Mouse (Mus musculus) limb, embryonic 10.5 days (tissue): Measurements from ENCODE around the gene Pcdh9. TPM values are rescaled to one million over a fixed set of nuclear protein-coding genes. Genes with fewer than 3 reads are reported as not detected.

Source experiments
- DNase-seq: peaks from one replicate; pipeline ENCODE4 v3.0.0-alpha.2; 2017; ENCODE audit warnings: low spot score
- H3K27ac ChIP-seq: fragments of 300-500 bp; sonication (generic); 2 replicates; pipeline ENCODE4 v1.5.1; 2016; ENCODE audit warnings: mild to moderate bottlenecking
- H3K27me3 ChIP-seq: fragments of 300-500 bp; sonication (generic); 2 replicates; pipeline ENCODE4 v1.6.1; 2016; ENCODE audit warnings: low read depth, mild to moderate bottlenecking; ENCODE audit not compliant: poor library complexity, severe bottlenecking
- H3K36me3 ChIP-seq: fragments of 300-500 bp; sonication (generic); 2 replicates; pipeline ENCODE4 v1.6.1; 2016; ENCODE audit warnings: mild to moderate bottlenecking, moderate library complexity
- H3K4me1 ChIP-seq: fragments of 300-500 bp; sonication (generic); 2 replicates; pipeline ENCODE4 v1.6.1; 2016
- H3K4me3 ChIP-seq: fragments of 300-500 bp; sonication (generic); 2 replicates; pipeline ENCODE4 v1.5.1; 2016; ENCODE audit warnings: mild to moderate bottlenecking, moderate library complexity
- H3K9me3 ChIP-seq: fragments of 300-500 bp; sonication (generic); replicated peaks from 2 replicates; pipeline ENCODE4 v1.6.1; 2016; ENCODE audit warnings: mild to moderate bottlenecking
- whole genome bisulfite sequencing: fragments of 180-500 bp; shearing (Covaris S2); methylation state at CpG from one replicate; pipeline ENCODE4 v1.1.7; 2016; 5-methylcytosine and 5-hydroxymethylcytosine counted together
- polyA plus RNA-seq: library from polyadenylated mRNA; unstranded; fragments of >200 nt; fragmentation: Nextera tagmentation; extraction: Ambion mirVana; gene quantifications from 2 replicates; pipeline ENCODE4 v1.2.1, GENCODE M21; 2016

The Pcdh9 gene
- polyA plus RNA-seq, 1 experiment from 2014 or later, result 13.3 TPM

DNA sequence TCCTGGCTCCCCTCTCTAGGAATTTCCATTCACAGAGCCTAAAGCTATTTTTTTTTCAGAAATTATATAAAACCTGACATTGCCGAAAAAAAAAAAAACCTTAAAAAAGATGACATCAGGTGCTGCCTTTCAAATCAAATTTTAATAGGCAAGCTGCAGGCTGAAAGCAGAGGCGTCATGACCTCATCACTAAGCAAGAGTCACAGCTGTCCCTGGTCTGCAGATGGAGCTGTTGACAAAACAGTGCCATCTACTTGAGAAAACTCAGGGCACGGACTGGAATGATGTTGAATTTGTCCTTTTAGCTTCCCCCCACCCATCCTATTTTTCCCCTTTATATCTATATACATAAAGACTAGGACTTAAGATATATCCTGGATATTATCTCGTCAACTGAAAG lies 509.3 kb downstream of the Pcdh9 start:
- DNase-seq, result no peak
- 53% methylated on average over 4 of the region's 4 CpGs for WGBS
- H3K27ac ChIP-seq, result no peak overlapping the region

DNA sequence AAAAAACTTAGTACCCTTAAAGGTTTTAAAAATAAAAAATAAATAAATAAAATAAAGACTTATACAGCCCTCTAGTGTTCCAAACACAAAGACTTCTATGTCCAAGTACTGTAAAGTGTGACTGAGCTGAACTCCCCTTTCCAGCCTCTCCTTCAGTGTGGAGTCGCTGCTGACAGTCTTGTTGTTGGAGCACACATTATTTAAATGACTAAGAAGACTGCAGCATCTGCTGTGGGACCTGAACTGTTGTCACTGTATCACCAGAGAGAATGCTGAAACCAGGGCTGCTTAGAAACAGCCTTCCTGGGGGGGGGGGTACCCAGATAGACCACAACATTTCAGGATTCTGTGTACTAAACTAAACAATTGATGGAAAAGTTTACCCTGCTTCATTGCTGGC lies 509.7 kb downstream of the Pcdh9 start:
- Histone ChIP-seq H3K27ac (no peak overlapping the region), H3K36me3 (no peaks in the 10 kb centered on the region), H3K9me3 (no peaks in the 10 kb centered on the region), H3K27me3 (no peaks in the 10 kb centered on the region), H3K4me1 (no peaks in the 10 kb centered on the region), H3K4me3 (no peak overlapping the region)
- 62% methylated on average over 1 of the region's 1 CpGs for WGBS
- DNase-seq, result no peak

More for the DNA sequence above, 509.3 kb downstream of the Pcdh9 start:
- H3K4me1 ChIP-seq, result no peaks in the 10 kb centered on the region
- no peak overlapping the region for H3K4me3 ChIP-seq
- no peaks in the 10 kb centered on the region for H3K9me3 ChIP-seq
- no peaks in the 10 kb centered on the region for H3K36me3 ChIP-seq
- H3K27me3 ChIP-seq, result no peaks in the 10 kb centered on the region

DNA sequence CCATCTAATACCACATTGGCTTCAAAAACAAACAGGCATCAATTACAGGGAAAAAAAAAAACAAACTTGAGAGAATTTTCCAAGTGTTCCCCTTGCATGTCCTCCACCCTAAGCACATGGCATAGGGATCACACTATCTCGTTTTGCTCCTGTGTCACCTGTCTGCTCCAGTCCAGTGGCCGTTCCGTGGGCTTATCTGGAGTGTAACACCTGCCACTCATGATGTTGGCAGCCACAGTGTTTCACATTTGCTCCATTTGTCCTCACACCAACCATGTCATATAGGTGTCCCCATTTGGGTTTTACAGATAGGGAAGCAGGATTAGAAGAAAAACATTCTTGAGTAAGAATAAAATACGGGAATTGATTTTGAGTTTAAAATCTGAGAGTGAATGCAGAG lies 514.3 kb downstream of the Pcdh9 start:
- H3K4me3 ChIP-seq, result no peak overlapping the region
- no peaks in the 10 kb centered on the region for H3K36me3 ChIP-seq
- no peaks in the 10 kb centered on the region for H3K4me1 ChIP-seq
- H3K27ac ChIP-seq, result no peak overlapping the region
- no peak for DNase-seq
- no peaks in the 10 kb centered on the region for H3K27me3 ChIP-seq
- no peaks in the 10 kb centered on the region for H3K9me3 ChIP-seq
- 79% methylated on average over 4 of the region's 4 CpGs for WGBS

DNA sequence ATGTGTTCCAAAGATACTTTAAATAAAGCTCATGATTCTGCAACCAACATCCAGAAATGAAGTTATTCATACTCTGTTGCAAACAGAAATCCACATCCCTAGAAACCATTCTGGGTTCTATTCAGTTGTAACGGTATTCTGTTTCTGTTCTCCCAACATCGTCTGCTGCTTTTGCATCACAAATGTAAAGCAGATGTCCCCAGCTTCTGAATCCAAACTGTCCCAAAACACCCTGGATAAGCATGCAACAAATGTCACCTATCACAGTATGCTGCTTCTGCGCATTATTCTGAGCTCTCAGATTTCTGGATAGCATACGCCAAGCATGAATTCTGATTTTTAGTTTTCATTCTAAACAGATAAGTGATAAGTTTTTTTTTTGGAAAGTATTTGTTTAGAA lies 516.3 kb downstream of the Pcdh9 start:
- 67% methylated on average over 4 of the region's 4 CpGs for WGBS
- no peak for DNase-seq
- Histone ChIP-seq H3K27ac (no peak overlapping the region), H3K27me3 (no peaks in the 10 kb centered on the region), H3K4me3 (no peak overlapping the region), H3K36me3 (no peaks in the 10 kb centered on the region), H3K9me3 (no peaks in the 10 kb centered on the region), H3K4me1 (no peaks in the 10 kb centered on the region)

DNA sequence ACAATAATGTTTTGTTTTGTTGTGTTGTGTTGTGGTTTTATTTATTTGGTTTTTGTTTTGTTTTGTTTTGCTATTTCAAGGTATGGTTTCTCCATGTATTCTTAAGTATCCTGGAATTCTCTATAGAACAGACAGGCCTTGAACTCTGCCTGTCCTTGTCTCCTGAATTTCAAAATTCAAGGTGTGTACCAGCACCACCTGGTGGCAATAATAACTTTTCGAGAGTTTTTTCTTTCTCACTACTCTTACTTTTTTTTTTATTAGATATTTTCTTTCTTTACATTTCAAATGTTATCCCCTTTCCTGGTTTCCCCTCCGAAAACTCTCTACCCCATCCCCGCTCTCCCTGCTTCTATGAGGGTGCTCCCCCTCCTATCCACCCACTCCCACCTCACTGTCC lies 536.3 kb downstream of the Pcdh9 start:
- no peaks in the 10 kb centered on the region for H3K36me3 ChIP-seq
- no peak overlapping the region for H3K4me3 ChIP-seq
- no peak overlapping the region for H3K27ac ChIP-seq
- WGBS, result 82% methylated on average over 3 of the region's 3 CpGs
- DNase-seq, result no peak
- no peaks in the 10 kb centered on the region for H3K27me3 ChIP-seq
- H3K4me1 ChIP-seq, result 0 out of 2 replicates have a peak, but pooled peaks cover 3% of the 10 kb centered on the region
- H3K9me3 ChIP-seq, result no peaks in the 10 kb centered on the region

DNA sequence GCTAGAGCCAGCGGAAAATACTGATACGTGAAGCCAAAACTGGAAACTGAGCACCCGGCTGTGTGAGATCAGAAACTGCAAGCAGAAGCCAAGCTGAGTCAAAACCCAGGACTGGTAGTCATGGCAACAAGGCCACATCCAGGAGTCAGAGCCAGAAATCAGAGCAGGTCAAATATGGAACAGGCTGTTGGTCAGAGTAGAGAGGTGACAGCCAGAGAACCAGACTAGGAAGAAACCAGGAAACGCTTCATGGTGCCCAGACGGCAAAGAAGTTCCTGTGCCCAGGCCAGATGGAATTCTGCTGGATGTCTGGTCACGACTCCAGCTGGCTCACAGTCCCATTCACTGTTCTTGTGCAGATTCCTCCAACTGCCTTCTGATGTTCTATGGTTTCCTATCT lies 539.6 kb downstream of the Pcdh9 start:
- no peaks in the 10 kb centered on the region for H3K27me3 ChIP-seq
- H3K36me3 ChIP-seq, result no peaks in the 10 kb centered on the region
- H3K4me1 ChIP-seq, result 0 out of 2 replicates have a peak, but pooled peaks cover 3% of the 10 kb centered on the region
- no peak overlapping the region for H3K4me3 ChIP-seq
- peak; percentile 30 for DNase-seq
- WGBS, result 79% methylated on average over 6 of the region's 6 CpGs
- H3K9me3 ChIP-seq, result no peaks in the 10 kb centered on the region
- H3K27ac ChIP-seq, result no peak overlapping the region

DNA sequence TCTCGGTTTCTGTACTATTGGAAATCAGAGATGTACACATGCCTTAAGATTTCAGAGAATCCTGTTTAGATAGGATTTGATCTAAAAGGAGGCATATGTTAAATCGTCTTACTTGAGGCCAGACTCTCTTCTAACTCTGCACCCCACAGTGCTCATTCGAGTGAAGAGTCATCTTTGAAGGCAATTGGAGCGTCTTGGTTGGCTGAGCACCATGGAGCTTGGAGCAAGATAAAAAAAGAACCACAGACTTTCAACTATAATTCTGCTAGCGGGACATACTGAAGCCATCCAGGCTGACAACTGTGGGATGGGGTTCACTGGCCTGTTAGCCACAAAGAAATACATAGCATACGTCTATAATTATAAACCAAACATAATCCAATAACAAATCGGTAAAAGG lies 541.3 kb downstream of the Pcdh9 start:
- Histone ChIP-seq H3K4me3 (no peak overlapping the region), H3K36me3 (no peaks in the 10 kb centered on the region), H3K27me3 (no peaks in the 10 kb centered on the region), H3K4me1 (0 out of 2 replicates have a peak, but pooled peaks cover 3% of the 10 kb centered on the region), H3K27ac (no peak overlapping the region), H3K9me3 (no peaks in the 10 kb centered on the region)
- DNase-seq, result no peak
- WGBS, result 88% methylated on average over 7 of the region's 7 CpGs

DNA sequence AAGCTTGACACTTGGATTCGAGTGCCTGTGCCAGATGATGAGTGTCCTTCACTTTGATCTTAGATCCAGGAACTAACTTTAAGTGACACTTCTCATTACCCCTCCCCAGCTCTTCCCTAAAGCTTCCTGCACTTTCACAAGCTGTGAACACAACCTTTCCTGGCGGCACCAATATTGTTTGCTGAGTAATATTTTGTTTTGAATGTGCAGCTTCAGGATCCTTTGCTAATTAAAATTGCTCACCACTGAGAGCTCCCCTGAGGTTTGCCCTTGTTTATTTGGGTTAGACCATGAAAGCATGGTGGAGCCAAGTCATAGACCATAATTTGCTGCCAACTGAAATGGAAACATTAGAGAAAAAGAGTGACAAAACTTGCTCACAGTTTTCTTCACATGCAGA lies 543.4 kb downstream of the Pcdh9 start:
- no peak overlapping the region for H3K27ac ChIP-seq
- no peak overlapping the region for H3K4me3 ChIP-seq
- no peaks in the 10 kb centered on the region for H3K36me3 ChIP-seq
- DNase-seq, result no peak
- no peaks in the 10 kb centered on the region for H3K27me3 ChIP-seq
- H3K9me3 ChIP-seq, result no peaks in the 10 kb centered on the region
- WGBS, result 29% methylated on average over 2 of the region's 2 CpGs
- H3K4me1 ChIP-seq, result 0 out of 2 replicates have a peak, but pooled peaks cover 3% of the 10 kb centered on the region

DNA sequence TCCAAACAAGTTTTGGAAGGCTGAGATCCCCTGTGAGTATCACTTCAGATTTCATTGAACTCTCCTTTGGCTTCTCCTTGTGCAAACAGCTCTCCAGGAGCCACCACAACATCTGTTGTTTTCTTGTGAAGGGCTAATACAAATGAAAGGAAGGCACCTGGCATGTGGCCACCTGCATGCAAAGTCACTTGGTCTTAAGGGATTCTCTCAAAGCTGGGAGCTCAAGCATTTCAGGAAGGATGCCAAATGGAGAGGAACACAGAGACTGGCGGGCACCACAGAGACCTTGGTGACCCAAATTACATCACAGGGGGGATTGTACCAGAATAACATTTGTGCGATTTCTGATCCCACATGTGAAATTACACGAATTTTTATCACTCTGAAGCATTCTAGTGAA lies 547.7 kb downstream of the Pcdh9 start:
- no peaks in the 10 kb centered on the region for H3K9me3 ChIP-seq
- WGBS, result 70% methylated on average over 3 of the region's 3 CpGs
- H3K4me3 ChIP-seq, result no peak overlapping the region
- no peaks in the 10 kb centered on the region for H3K4me1 ChIP-seq
- no peaks in the 10 kb centered on the region for H3K27me3 ChIP-seq
- no peaks in the 10 kb centered on the region for H3K36me3 ChIP-seq
- no peak for DNase-seq
- H3K27ac ChIP-seq, result no peak overlapping the region

DNA sequence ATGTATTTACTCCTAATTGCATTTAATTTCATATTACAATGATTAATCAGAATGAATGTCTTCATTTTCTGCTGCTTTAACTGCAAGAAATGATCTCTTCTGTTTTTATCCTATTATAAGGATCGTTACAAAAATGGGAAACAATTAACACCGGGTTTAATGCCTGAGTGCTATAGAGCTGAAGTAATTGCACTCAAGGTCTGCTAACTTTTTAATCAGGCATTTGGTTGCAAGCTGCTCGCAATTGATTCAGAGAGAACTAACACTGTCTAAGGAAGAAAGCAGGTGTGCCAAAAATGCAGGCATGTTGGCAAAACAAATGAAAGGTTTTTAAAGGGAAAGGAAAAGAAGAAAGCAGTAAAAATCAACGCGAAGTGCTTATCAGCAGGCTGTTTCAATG lies 549.1 kb downstream of the Pcdh9 start:
- 68% methylated on average over 5 of the region's 5 CpGs for WGBS
- DNase-seq, result no peak
- Histone ChIP-seq H3K4me1 (no peaks in the 10 kb centered on the region), H3K27me3 (no peaks in the 10 kb centered on the region), H3K36me3 (no peaks in the 10 kb centered on the region), H3K4me3 (no peak overlapping the region), H3K9me3 (no peaks in the 10 kb centered on the region), H3K27ac (no peak overlapping the region)

DNA sequence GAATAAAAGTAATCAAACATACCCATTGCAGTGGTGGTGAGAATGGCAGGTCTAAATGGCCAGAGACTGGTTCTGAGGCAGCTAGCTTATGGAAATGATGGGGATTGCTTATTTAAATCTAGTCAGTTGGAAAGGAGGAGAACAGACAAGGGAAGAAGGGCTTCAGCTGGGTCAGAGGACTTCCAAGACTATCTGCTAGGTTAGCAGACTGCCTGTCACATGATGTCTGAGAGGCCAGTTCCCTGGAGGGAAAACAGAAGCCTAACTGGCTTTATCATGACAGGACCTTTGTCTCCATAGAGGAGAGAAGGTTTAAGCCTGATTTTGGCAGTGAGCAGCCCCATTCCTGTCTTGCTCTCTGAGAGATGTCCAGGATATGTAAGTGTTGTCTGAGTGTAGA lies 561.2 kb downstream of the Pcdh9 start:
- H3K36me3 ChIP-seq, result no peaks in the 10 kb centered on the region
- no peaks in the 10 kb centered on the region for H3K9me3 ChIP-seq
- no peak overlapping the region for H3K27ac ChIP-seq
- no peak overlapping the region for H3K4me3 ChIP-seq
- no peaks in the 10 kb centered on the region for H3K27me3 ChIP-seq
- H3K4me1 ChIP-seq, result no peaks in the 10 kb centered on the region
- DNase-seq, result no peak

DNA sequence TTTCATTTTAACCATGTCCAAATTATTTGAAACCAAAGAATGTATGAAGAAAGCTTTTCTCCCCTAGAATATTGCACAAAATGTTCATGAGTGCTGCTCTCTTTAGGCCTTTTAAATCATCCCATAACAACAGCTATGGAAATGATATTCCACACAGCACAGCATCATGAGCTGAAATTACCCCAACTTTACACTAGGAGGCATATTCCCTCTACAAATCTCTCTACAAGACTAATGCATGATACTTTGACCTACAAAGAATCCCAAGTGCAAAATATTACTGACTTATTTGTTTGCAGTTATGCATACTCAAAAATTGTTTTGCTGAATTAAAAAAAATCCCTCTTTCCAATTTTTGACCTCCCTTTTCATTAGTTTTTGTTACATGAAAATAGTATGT lies 573.1 kb downstream of the Pcdh9 start:
- DNase-seq, result no peak
- H3K9me3 ChIP-seq, result no peaks in the 10 kb centered on the region
- no peaks in the 10 kb centered on the region for H3K36me3 ChIP-seq
- H3K4me1 ChIP-seq, result no peaks in the 10 kb centered on the region
- no peak overlapping the region for H3K4me3 ChIP-seq
- H3K27ac ChIP-seq, result no peak overlapping the region
- no peaks in the 10 kb centered on the region for H3K27me3 ChIP-seq

DNA sequence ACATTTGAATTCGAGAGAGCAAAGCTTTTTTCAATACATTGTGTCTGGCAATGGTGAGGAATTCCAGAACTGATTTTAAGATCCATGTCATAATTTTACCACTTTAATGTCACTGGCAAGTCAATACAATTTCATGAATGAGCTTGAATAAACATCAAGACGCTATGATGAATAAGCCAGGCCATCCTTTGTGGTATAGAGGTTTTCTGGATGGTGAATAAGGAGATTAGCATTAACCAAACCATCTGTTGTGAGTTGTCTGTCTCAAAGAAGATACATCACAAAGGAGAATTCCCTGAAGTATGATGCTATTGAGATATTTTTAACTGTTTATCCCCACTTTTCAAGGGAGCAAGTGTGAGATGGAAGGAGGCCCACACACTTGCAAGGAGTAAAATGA lies 602.1 kb downstream of the Pcdh9 start:
- DNase-seq, result no peak
- H3K9me3 ChIP-seq, result no peaks in the 10 kb centered on the region
- H3K4me1 ChIP-seq, result peaks cover 5% of the 10 kb centered on the region; the same call in 1 of the 2 replicates
- no peak overlapping the region for H3K4me3 ChIP-seq
- no peaks in the 10 kb centered on the region for H3K27me3 ChIP-seq
- 73% methylated on average over 2 of the region's 2 CpGs for WGBS
- no peak overlapping the region for H3K27ac ChIP-seq
- H3K36me3 ChIP-seq, result no peaks in the 10 kb centered on the region

DNA sequence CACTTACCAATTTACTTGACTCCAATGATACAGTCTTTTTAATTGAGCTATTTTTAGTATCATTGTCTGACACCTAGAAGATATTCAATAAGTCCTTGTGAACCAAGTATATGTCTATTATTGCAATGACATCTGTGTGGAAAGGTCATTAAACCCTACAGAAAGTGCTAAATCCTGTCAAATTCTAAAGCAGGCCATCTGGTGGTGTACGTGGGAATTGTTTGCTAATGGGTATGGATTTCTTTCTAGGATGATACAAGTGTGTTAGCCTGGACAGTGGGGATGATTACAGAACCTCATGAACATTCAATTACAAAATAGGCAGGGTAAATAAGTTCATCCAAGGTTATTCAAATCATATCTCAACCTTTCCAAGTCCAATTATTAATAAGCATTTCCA lies 602.8 kb downstream of the Pcdh9 start:
- peaks cover 5% of the 10 kb centered on the region; the same call in 1 of the 2 replicates for H3K4me1 ChIP-seq
- H3K36me3 ChIP-seq, result no peaks in the 10 kb centered on the region
- DNase-seq, result no peak
- no peaks in the 10 kb centered on the region for H3K27me3 ChIP-seq
- no peaks in the 10 kb centered on the region for H3K9me3 ChIP-seq
- WGBS, result 48% methylated on average over 1 of the region's 1 CpGs
- no peak overlapping the region for H3K4me3 ChIP-seq
- no peak overlapping the region for H3K27ac ChIP-seq
